Mouse (Mus musculus): ENCODE data around the gene Pak2.
"Not testable (repeated sequence)": the region's sequence is repeated elsewhere in the genome, so short reads cannot be mapped to it uniquely, and the experiment has no call there.

Gene Pak2

GRCm38 (mm10) chr16:32087629-32088443, 8.7 kb upstream of the Pak2 start:
- peak; percentile 82 for DNase-seq

GRCm38 (mm10) chr16:32078408-32078990, 643 bp downstream of the Pak2 start:
- no peak for DNase-seq

- DNase-seq, result no peak
Observed at GRCm38 (mm10) chr16:32077648-32078407, 1.3 kb downstream of the Pak2 start.

- no peak for DNase-seq
Observed at GRCm38 (mm10) chr16:32076406-32076805, 2.7 kb downstream of the Pak2 start.

- no peak for DNase-seq
Observed at GRCm38 (mm10) chr16:32075762-32076161, 3.4 kb downstream of the Pak2 start.

GRCm38 (mm10) chr16:32070070-32070469, 9.1 kb downstream of the Pak2 start:
- DNase-seq, result not testable (repeated sequence)

GRCm38 (mm10) chr16:32068389-32069300, 10.5 kb downstream of the Pak2 start:
- peak; percentile 22 for DNase-seq

- no peak for DNase-seq
Observed at GRCm38 (mm10) chr16:32066899-32067298, 12.2 kb downstream of the Pak2 start.

GRCm38 (mm10) chr16:32063900-32064299, 15.2 kb downstream of the Pak2 start:
- no peak for DNase-seq

- no peak for DNase-seq
Observed at GRCm38 (mm10) chr16:32062226-32062625, 16.9 kb downstream of the Pak2 start.

- DNase-seq, result no peak
Observed at GRCm38 (mm10) chr16:32059840-32060523, 19.2 kb downstream of the Pak2 start.

- no peak for DNase-seq
Observed at GRCm38 (mm10) chr16:32058817-32059216, 20.3 kb downstream of the Pak2 start.

GRCm38 (mm10) chr16:32042367-32042766, 36.8 kb downstream of the Pak2 start:
- DNase-seq, result no peak

- no peak for DNase-seq
Observed at GRCm38 (mm10) chr16:32019678-32020077, 59.5 kb downstream of the Pak2 start.

GRCm38 (mm10) chr16:32010330-32010729, 68.8 kb downstream of the Pak2 start:
- no peak for DNase-seq

GRCm38 (mm10) chr16:32009913-32010312, 69.2 kb downstream of the Pak2 start:
- DNase-seq, result peak; percentile 31

GRCm38 (mm10) chr16:32008529-32009293, 70.4 kb downstream of the Pak2 start:
- DNase-seq, result no peak

GRCm38 (mm10) chr16:32004731-32005130, 74.4 kb downstream of the Pak2 start:
- DNase-seq, result no peak

- peak; percentile 95 for DNase-seq
Observed at GRCm38 (mm10) chr16:32002509-32003477, 76.3 kb downstream of the Pak2 start, which contains the start of gene Senp5. Gene Senp5 (minus strand): TSS chr16:32003287.

- DNase-seq, result no peak
Observed at GRCm38 (mm10) chr16:31996371-31996770, 82.8 kb downstream of the Pak2 start.

Data from kidney, postnatal 14 days (tissue).